ENCODE assay signal across 10 mouse cellular contexts in the genomic region with DNA sequence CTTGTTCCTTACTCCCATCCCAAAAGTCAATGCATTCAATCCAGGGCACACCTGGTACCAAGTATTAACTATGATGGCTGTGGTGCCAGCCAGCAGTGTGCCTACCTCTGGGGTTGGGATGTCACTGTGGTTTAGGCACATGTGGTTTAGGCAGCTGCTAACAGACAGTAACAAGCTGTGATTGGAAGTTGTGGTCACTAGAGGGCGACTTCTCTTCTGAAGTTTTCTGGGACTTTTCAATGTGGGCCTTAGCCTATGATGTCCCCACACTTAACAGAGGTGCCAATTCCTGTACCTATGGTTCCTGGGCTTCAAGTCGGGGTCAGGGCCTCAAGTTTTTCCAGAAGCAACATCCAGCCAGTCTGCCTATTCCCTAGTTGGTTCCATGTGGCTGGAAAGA. TPM values are rescaled to one million over a fixed set of nuclear protein-coding genes. Genes with fewer than 3 reads are reported as not detected.
DNase-seq lines count a peak whose midpoint lies in the region; ATAC-seq and TF ChIP-seq lines count a peak whose summit lies in the region.
"Had no signal": no experiment of that assay in that cellular context is flagged by ENCODE, and none has a peak within 500 bp of the region (broad histone marks: within the 10 kb centered on the region; RNA-seq: fewer than 3 reads in every experiment).

No protein-coding gene starts in this region.

- no peak overlapping the region for H3K9ac ChIP-seq in midbrain, postnatal 0 days (replicated peaks; ENCODE audit: low read length, poor library complexity, severe bottlenecking)
- H3K9ac ChIP-seq: heart, embryonic 15.5 days; midbrain, embryonic 12.5 days had no signal

- WGBS in midbrain, postnatal 0 days = 10% methylated on average over 2 of the region's 2 CpGs

- no peak overlapping the region for H3K4me3 ChIP-seq in midbrain, postnatal 0 days (ENCODE audit: low read depth, low read length)
- H3K4me3 ChIP-seq: heart, embryonic 15.5 days; midbrain, embryonic 12.5 days had no signal

- no peaks in the 10 kb centered on the region for H3K36me3 ChIP-seq in midbrain, postnatal 0 days (ENCODE audit: insufficient read depth, low read length)
- H3K36me3 ChIP-seq: heart, embryonic 15.5 days; midbrain, embryonic 12.5 days had no signal

- no peak for ATAC-seq in cerebellum, adult (ENCODE audit: insufficient number of reproducible peaks, low FRiP score, low TSS enrichment)
- ATAC-seq in midbrain, postnatal 0 days (ENCODE audit: low FRiP score) = no peak

- H3K27ac ChIP-seq in midbrain, postnatal 0 days (ENCODE audit: low read depth, low read length) = no peak overlapping the region
- H3K27ac ChIP-seq: heart, embryonic 15.5 days; midbrain, embryonic 12.5 days had no signal

- no peaks in the 10 kb centered on the region; the same call in 1 of the 2 replicates for H3K4me1 ChIP-seq in midbrain, postnatal 0 days (ENCODE audit: insufficient read depth, low read length)

- TF ChIP-seq CTCF in midbrain, postnatal 0 days (IDR thresholded peaks at IDR 0.05) = peak; percentile 74

- DNase-seq in cerebellum, postnatal 10 days = peak; percentile 54 to 63
- peak; percentile 41 to 53 for DNase-seq in layer of hippocampus, postnatal 10 days (ENCODE audit: low spot score in 2 of 2)
- no peak for DNase-seq in layer of hippocampus, adult 8-10 months (ENCODE audit: low spot score in 2 of 2)
- peak; percentile 40 to 52 for DNase-seq in adrenal gland, postnatal 36 days
- peak; percentile 66 for DNase-seq in kidney, postnatal 10 days
- peak; percentile 63 for DNase-seq in midbrain, postnatal 0 days (ENCODE audit: low spot score)
- no peak for DNase-seq in spleen, postnatal 14 days (ENCODE audit: low spot score in 2 of 2)

- no peak overlapping the region for H3K4me2 ChIP-seq in midbrain, postnatal 0 days (ENCODE audit: low read depth, low read length, poor library complexity, severe bottlenecking)
- H3K4me2 ChIP-seq: heart, embryonic 15.5 days; midbrain, embryonic 12.5 days had no signal

- H3K9me3 ChIP-seq in midbrain, postnatal 0 days (ENCODE audit: low read length) = no peaks in the 10 kb centered on the region
- H3K9me3 ChIP-seq: heart, embryonic 15.5 days; midbrain, embryonic 12.5 days had no signal

- no peaks in the 10 kb centered on the region for H3K27me3 ChIP-seq in midbrain, postnatal 0 days (ENCODE audit: insufficient read depth, low read length)
- H3K27me3 ChIP-seq: heart, embryonic 15.5 days had no signal

RNA-seq across cellular contexts. Expression of a gene that starts 45.0 kb away (rescaled TPM):
- 1 to 10 TPM; 1.0 to 2.3 TPM for total RNA-seq in layer of hippocampus, postnatal 10 days (2021)
- total RNA-seq in layer of hippocampus, adult 8-10 months (2022) = 1 to 10 TPM in 1 of 4 experiments, under 1 TPM in 3; 0.61 to 1.2 (median 0.83) TPM
- 1 to 10 TPM; 2.9 to 7.6 TPM for total RNA-seq in adrenal gland, postnatal 36 days (2021)
- 0.44 and 1.4 TPM in 2 replicates for total RNA-seq in midbrain, postnatal 0 days (2014; rRNA removed)
- polyA plus RNA-seq in midbrain, postnatal 0 days (2015; fragmentation: Nextera tagmentation; extraction: Ambion mirVana) = 0.87 and 1.2 TPM in 2 replicates

RNA-seq across cellular contexts. Expression of a gene that starts 56.7 kb away (rescaled TPM):
- under 1 TPM; 0.31 to 0.59 TPM for total RNA-seq in layer of hippocampus, postnatal 10 days (2021)
- total RNA-seq in layer of hippocampus, adult 8-10 months (2022) = under 1 TPM in 1 of 4 experiments, not detected in 3; 0.16 TPM
- under 1 TPM in 1 of 2 experiments, not detected in 1; 0.43 TPM for total RNA-seq in adrenal gland, postnatal 36 days (2021)
- 1.3 and 1.7 TPM in 2 replicates for total RNA-seq in midbrain, postnatal 0 days (2014; rRNA removed)
- polyA plus RNA-seq in midbrain, postnatal 0 days (2015; fragmentation: Nextera tagmentation; extraction: Ambion mirVana) = 0.94 and 1.6 TPM in 2 replicates

Comparison
In these comparisons a context has a peak if more than half of its experiments do, and no peak if none do; other contexts are left out.
1. DNase-seq: peak in cerebellum, postnatal 10 days (2 of 2), layer of hippocampus, postnatal 10 days (2 of 2), adrenal gland, postnatal 36 days (2 of 2), kidney, postnatal 10 days (single experiment) and midbrain, postnatal 0 days (single experiment); none in layer of hippocampus, adult 8-10 months (0 of 2) and spleen, postnatal 14 days (0 of 2).